Mouse (Mus musculus) liver, embryonic 15.5 days (tissue): ENCODE measurements around the gene Dapk1. TPM values are rescaled to one million over a fixed set of nuclear protein-coding genes. Genes with fewer than 3 reads are reported as not detected.

ENCODE experiments used
- ATAC-seq: fragments of 200-750 bp; cut with Nextera tagmentation; 2 replicates; pipeline ENCODE4 v1.8.0; 2017; ENCODE audit warnings: moderate number of reproducible peaks, mild to moderate bottlenecking, moderate library complexity; ENCODE audit not compliant: insufficient read depth
- H3K27ac ChIP-seq: fragments of 300-500 bp; sonication (generic); replicated peaks from 2 replicates; pipeline ENCODE4 v1.5.1; 2015; ENCODE audit warnings: mild to moderate bottlenecking, inconsistent platforms
- H3K27me3 ChIP-seq: fragments of 300-500 bp; sonication (generic); 2 replicates; pipeline ENCODE4 v1.6.1; 2015; ENCODE audit warnings: mild to moderate bottlenecking, inconsistent platforms
- H3K36me3 ChIP-seq: fragments of 300-500 bp; sonication (generic); replicated peaks from 2 replicates; pipeline ENCODE4 v1.6.1; 2015; ENCODE audit warnings: moderate library complexity, mild to moderate bottlenecking, inconsistent platforms
- H3K4me1 ChIP-seq: fragments of 300-500 bp; sonication (generic); replicated peaks from 2 replicates; pipeline ENCODE4 v1.6.1; 2015; ENCODE audit warnings: inconsistent platforms
- H3K4me2 ChIP-seq: fragments of 300-500 bp; sonication (generic); 2 replicates; pipeline ENCODE4 v1.6.1; 2015; ENCODE audit warnings: moderate library complexity, mild to moderate bottlenecking, inconsistent platforms
- H3K4me3 ChIP-seq: fragments of 300-500 bp; sonication (generic); replicated peaks from 2 replicates; pipeline ENCODE4 v1.5.1; 2015; ENCODE audit warnings: mild to moderate bottlenecking, inconsistent platforms
- H3K9ac ChIP-seq: fragments of 300-500 bp; sonication (generic); 2 replicates; pipeline ENCODE4 v1.6.1; 2015; ENCODE audit warnings: moderate library complexity, mild to moderate bottlenecking, inconsistent platforms
- H3K9me3 ChIP-seq: fragments of 300-500 bp; sonication (generic); replicated peaks from 2 replicates; pipeline ENCODE4 v1.6.1; 2016; ENCODE audit warnings: inconsistent platforms
- WGBS: fragments of 180-500 bp; shearing (Covaris S2); methylation state at CpG from one replicate; pipeline ENCODE4 v1.1.7; 2015; ENCODE audit warnings: mixed read lengths; ENCODE audit not compliant: insufficient replicate concordance; 5-methylcytosine and 5-hydroxymethylcytosine counted together
- polyA plus RNA-seq: library from polyadenylated mRNA; unstranded; fragments of >200 nt; fragmentation: Nextera tagmentation; extraction: Ambion mirVana; gene quantifications from 2 replicates; pipeline ENCODE4 v1.2.1, GENCODE M21; 2015

Gene Dapk1
- polyA plus RNA-seq, 1 experiment from 2014 or later = 6.8 TPM

- no peak overlapping the region for H3K27ac ChIP-seq
- H3K4me3 ChIP-seq = no peak overlapping the region
- no peak overlapping the region for H3K4me2 ChIP-seq
- peaks cover 56% of the 10 kb centered on the region for H3K4me1 ChIP-seq
- H3K27me3 ChIP-seq = no peaks in the 10 kb centered on the region
- no peak for ATAC-seq
- no peaks in the 10 kb centered on the region for H3K9me3 ChIP-seq
- whole genome bisulfite sequencing = 68% methylated on average over 6 of the region's 6 CpGs
- no peak overlapping the region for H3K9ac ChIP-seq
- H3K36me3 ChIP-seq = peaks cover 15% of the 10 kb centered on the region
These were observed 138.5 kb downstream of the Dapk1 start for GRCm38 (mm10) chr13:60740248-60740647.

GRCm38 (mm10) chr13:60742611-60743010 lies 140.9 kb downstream of the Dapk1 start:
- peaks cover 67% of the 10 kb centered on the region for H3K4me1 ChIP-seq
- no peak overlapping the region for H3K4me2 ChIP-seq

GRCm38 (mm10) chr13:60743381-60744077 lies 141.8 kb downstream of the Dapk1 start:
- H3K27me3 ChIP-seq = no peaks in the 10 kb centered on the region
- peak overlapping the region; percentile 59 for H3K4me2 ChIP-seq
- peaks cover 25% of the 10 kb centered on the region for H3K36me3 ChIP-seq
- 0 out of 2 replicates have a peak overlapping the region, but pooled peaks have one; percentile 7 for H3K9ac ChIP-seq
- peaks cover 58% of the 10 kb centered on the region for H3K4me1 ChIP-seq
- peak; percentile 62 for ATAC-seq
- 20% methylated on average over 13 of the region's 13 CpGs for WGBS
- no peaks in the 10 kb centered on the region for H3K9me3 ChIP-seq
- H3K27ac ChIP-seq = peak overlapping the region; percentile 83
- H3K4me3 ChIP-seq = no peak overlapping the region; the same call in 1 of the 2 replicates

More at GRCm38 (mm10) chr13:60742611-60743010, 140.9 kb downstream of the Dapk1 start:
- Histone ChIP-seq H3K9ac (no peak overlapping the region), H3K4me3 (no peak overlapping the region), H3K36me3 (peaks cover 17% of the 10 kb centered on the region), H3K27me3 (no peaks in the 10 kb centered on the region), H3K9me3 (no peaks in the 10 kb centered on the region), H3K27ac (peak overlapping the region; percentile 83)
- 42% methylated on average over 3 of the region's 3 CpGs for WGBS
- ATAC-seq = no peak

GRCm38 (mm10) chr13:60744078-60744460 lies 142.3 kb downstream of the Dapk1 start:
- WGBS = 19% methylated on average over 7 of the region's 7 CpGs
- ATAC-seq = peak; percentile 29
- Histone ChIP-seq H3K27me3 (no peaks in the 10 kb centered on the region), H3K4me1 (peaks cover 55% of the 10 kb centered on the region), H3K36me3 (peaks cover 26% of the 10 kb centered on the region), H3K27ac (peak overlapping the region; percentile 83), H3K9ac (0 out of 2 replicates have a peak overlapping the region, but pooled peaks have one; percentile 7), H3K9me3 (no peaks in the 10 kb centered on the region), H3K4me3 (no peak overlapping the region), H3K4me2 (peak overlapping the region; percentile 59)

GRCm38 (mm10) chr13:60744736-60745135 lies 143.0 kb downstream of the Dapk1 start:
- H3K4me2 ChIP-seq = peak overlapping the region; percentile 43
- H3K4me1 ChIP-seq = peaks cover 55% of the 10 kb centered on the region
- H3K36me3 ChIP-seq = peaks cover 28% of the 10 kb centered on the region
- H3K9ac ChIP-seq = no peak overlapping the region
- ATAC-seq = no peak
- peak overlapping the region; percentile 70; the same call in 1 of the 2 replicates for H3K27ac ChIP-seq
- no peaks in the 10 kb centered on the region for H3K9me3 ChIP-seq
- H3K27me3 ChIP-seq = no peaks in the 10 kb centered on the region
- 43% methylated on average over 3 of the region's 3 CpGs for WGBS
- H3K4me3 ChIP-seq = no peak overlapping the region

GRCm38 (mm10) chr13:60745358-60745757 lies 143.6 kb downstream of the Dapk1 start:
- 39% methylated on average over 12 of the region's 12 CpGs for WGBS
- peak overlapping the region; percentile 70 for H3K27ac ChIP-seq
- H3K4me2 ChIP-seq = peak overlapping the region; percentile 43
- ATAC-seq = peak; percentile 66
- H3K27me3 ChIP-seq = no peaks in the 10 kb centered on the region
- no peak overlapping the region for H3K9ac ChIP-seq
- H3K4me3 ChIP-seq = no peak overlapping the region
- peaks cover 21% of the 10 kb centered on the region for H3K36me3 ChIP-seq
- no peaks in the 10 kb centered on the region for H3K9me3 ChIP-seq
- H3K4me1 ChIP-seq = peaks cover 55% of the 10 kb centered on the region

- Histone ChIP-seq H3K4me3 (no peak overlapping the region), H3K4me1 (peaks cover 55% of the 10 kb centered on the region), H3K9ac (no peak overlapping the region), H3K9me3 (no peaks in the 10 kb centered on the region), H3K27ac (no peak overlapping the region), H3K4me2 (no peak overlapping the region), H3K27me3 (no peaks in the 10 kb centered on the region), H3K36me3 (peaks cover 26% of the 10 kb centered on the region)
- WGBS = 40% methylated on average over 1 of the region's 1 CpGs
- ATAC-seq = no peak
These were observed 144.5 kb downstream of the Dapk1 start for GRCm38 (mm10) chr13:60746271-60746670.

- Histone ChIP-seq H3K27ac (no peak overlapping the region), H3K36me3 (peaks cover 28% of the 10 kb centered on the region), H3K4me2 (no peak overlapping the region), H3K4me3 (no peak overlapping the region), H3K27me3 (no peaks in the 10 kb centered on the region), H3K9ac (no peak overlapping the region), H3K4me1 (peaks cover 53% of the 10 kb centered on the region), H3K9me3 (no peaks in the 10 kb centered on the region)
- ATAC-seq = no peak
- WGBS = 72% methylated on average over 1 of the region's 1 CpGs
These were observed 145.5 kb downstream of the Dapk1 start for GRCm38 (mm10) chr13:60747201-60747600.

GRCm38 (mm10) chr13:60748556-60748955 lies 146.8 kb downstream of the Dapk1 start:
- Histone ChIP-seq H3K27ac (no peak overlapping the region), H3K9ac (no peak overlapping the region), H3K4me3 (no peak overlapping the region), H3K4me2 (no peak overlapping the region), H3K36me3 (peaks cover 41% of the 10 kb centered on the region), H3K27me3 (no peaks in the 10 kb centered on the region), H3K9me3 (no peaks in the 10 kb centered on the region), H3K4me1 (peaks cover 40% of the 10 kb centered on the region)
- ATAC-seq = no peak
- 67% methylated on average over 2 of the region's 2 CpGs for WGBS

- Histone ChIP-seq H3K9ac (no peak overlapping the region), H3K27me3 (no peaks in the 10 kb centered on the region), H3K4me3 (no peak overlapping the region), H3K36me3 (peaks cover 46% of the 10 kb centered on the region), H3K9me3 (no peaks in the 10 kb centered on the region), H3K4me1 (peaks cover 16% of the 10 kb centered on the region), H3K4me2 (no peak overlapping the region), H3K27ac (no peak overlapping the region)
- ATAC-seq = no peak
- WGBS = 71% methylated on average over 7 of the region's 7 CpGs
These were observed 149.2 kb downstream of the Dapk1 start for GRCm38 (mm10) chr13:60750930-60751329.

GRCm38 (mm10) chr13:60753216-60753615 lies 151.5 kb downstream of the Dapk1 start:
- Histone ChIP-seq H3K4me3 (no peak overlapping the region), H3K36me3 (peaks cover 38% of the 10 kb centered on the region), H3K27me3 (no peaks in the 10 kb centered on the region), H3K4me1 (no peaks in the 10 kb centered on the region), H3K9ac (no peak overlapping the region), H3K4me2 (no peak overlapping the region), H3K27ac (no peak overlapping the region), H3K9me3 (no peaks in the 10 kb centered on the region)
- 84% methylated on average over 6 of the region's 6 CpGs for WGBS
- ATAC-seq = no peak
